Mouse (Mus musculus): ENCODE results near the gene 4930522H14Rik.

The 4930522H14Rik gene

GRCm38 (mm10) chr4:109475078-109475477 lies 56.0 kb downstream of the 4930522H14Rik start:
- no peak for DNase-seq

- DNase-seq: no peak
Measured at GRCm38 (mm10) chr4:109472566-109472965, 58.5 kb downstream of the 4930522H14Rik start.

- DNase-seq: no peak
Measured at GRCm38 (mm10) chr4:109471606-109472005, 59.5 kb downstream of the 4930522H14Rik start.

- DNase-seq: no peak
Measured at GRCm38 (mm10) chr4:109467687-109468086, 63.4 kb downstream of the 4930522H14Rik start.

- DNase-seq: no peak
Measured at GRCm38 (mm10) chr4:109463892-109464291, 67.2 kb downstream of the 4930522H14Rik start.

GRCm38 (mm10) chr4:109460421-109461179 lies 70.5 kb downstream of the 4930522H14Rik start:
- no peak for DNase-seq

- no peak for DNase-seq
Measured at GRCm38 (mm10) chr4:109456821-109457220, 74.3 kb downstream of the 4930522H14Rik start.
